Mouse (Mus musculus): ENCODE data around the gene Btbd3.

The Btbd3 gene

GRCm38 (mm10) chr2:138384762-138385161 is 128.4 kb downstream of the Btbd3 start:
- DNase-seq (ENCODE audit: low read depth in 1 of 2, low spot score in 2 of 2), result no peak

GRCm38 (mm10) chr2:138388591-138388990 is 132.2 kb downstream of the Btbd3 start:
- DNase-seq (ENCODE audit: low read depth in 1 of 2, low spot score in 2 of 2), result no peak

GRCm38 (mm10) chr2:138403046-138403445 is 146.7 kb downstream of the Btbd3 start:
- no peak for DNase-seq (ENCODE audit: low read depth in 1 of 2, low spot score in 2 of 2)

GRCm38 (mm10) chr2:138405753-138406528 is 149.6 kb downstream of the Btbd3 start:
- DNase-seq (ENCODE audit: low read depth in 1 of 2, low spot score in 2 of 2), result no peak

DNA sequence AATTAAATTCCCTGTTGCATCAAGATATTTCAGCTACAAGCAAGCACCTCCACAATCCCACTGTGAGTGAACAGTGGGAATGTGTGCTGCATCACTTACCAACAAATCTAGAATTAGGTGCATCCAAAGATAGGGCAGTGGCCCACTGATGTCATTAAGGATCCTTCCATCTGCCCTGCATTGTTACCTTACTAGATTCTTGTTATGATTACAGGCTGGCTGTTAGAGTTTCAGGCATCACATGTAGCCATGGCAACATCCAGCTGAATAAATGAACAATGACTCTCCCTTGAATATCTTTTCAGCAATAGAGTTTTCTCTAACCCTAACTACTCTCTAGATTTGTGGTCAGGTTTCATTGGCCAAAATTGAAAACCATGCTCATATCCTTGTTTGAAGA is 150.3 kb downstream of the Btbd3 start:
- DNase-seq (ENCODE audit: low read depth in 1 of 2, low spot score in 2 of 2), result no peak

DNA sequence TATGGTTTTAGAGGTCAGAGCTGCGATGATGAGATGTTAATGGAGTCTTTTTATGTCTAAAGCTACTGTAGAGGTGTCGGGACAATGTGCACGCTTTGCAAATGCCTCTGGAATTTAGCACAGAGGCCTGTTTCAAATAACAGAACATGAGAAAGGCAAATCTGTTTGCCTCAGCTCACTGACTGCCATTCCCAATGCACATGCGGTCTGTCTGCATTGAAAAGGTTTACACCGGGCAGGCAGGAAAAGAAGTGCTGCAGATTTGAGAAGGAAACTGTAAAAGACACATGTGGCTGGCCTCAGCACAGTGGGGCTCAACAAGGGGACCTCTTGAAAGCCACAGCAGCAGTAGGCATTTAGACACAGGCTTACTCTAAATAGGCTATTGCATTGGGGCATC is 156.2 kb downstream of the Btbd3 start:
- no peak for DNase-seq (ENCODE audit: low read depth in 1 of 2, low spot score in 2 of 2)

GRCm38 (mm10) chr2:138422321-138422720 is 166.0 kb downstream of the Btbd3 start:
- no peak for DNase-seq (ENCODE audit: low read depth in 1 of 2, low spot score in 2 of 2)

GRCm38 (mm10) chr2:138431991-138432390 is 175.6 kb downstream of the Btbd3 start:
- no peak for DNase-seq (ENCODE audit: low read depth in 1 of 2, low spot score in 2 of 2)

DNA sequence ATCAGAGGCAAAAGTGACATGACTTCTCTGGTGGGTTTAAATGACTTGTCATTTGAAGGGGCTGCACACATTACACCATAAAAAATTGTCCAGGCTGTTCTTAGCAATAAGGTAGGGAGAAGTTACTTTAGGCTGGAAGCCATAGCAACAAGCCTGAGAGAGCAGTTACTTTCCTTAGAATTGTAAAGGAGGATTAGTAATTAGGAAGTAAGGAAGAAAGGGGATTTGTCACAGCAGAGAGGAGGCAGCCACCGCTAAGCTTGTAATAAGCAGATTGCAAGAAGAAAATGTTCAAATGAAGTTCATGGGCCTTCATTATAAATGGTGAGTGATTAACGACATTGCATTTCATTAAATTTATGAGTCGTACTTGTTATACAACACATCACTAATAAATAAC is 190.1 kb downstream of the Btbd3 start:
- DNase-seq (ENCODE audit: low read depth in 1 of 2, low spot score in 2 of 2), result no peak

DNA sequence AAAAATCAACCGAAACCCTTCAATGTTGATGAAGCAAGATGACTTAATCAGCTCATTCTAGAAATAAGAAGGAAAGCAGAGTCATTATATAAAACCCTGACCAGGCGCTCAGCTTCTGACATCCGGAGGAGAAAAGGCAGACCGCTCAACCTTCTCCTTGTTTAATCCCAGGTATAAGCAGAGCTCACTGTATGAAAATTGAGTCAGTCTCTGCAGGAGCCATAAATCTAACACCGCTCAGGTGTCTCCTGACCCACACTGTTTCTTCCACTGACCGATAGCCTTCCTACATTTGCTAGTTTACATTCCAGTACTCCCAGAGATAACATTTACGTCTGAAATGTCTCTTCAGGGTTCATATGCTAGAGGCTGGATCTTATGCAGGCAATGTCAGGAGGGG is 190.6 kb downstream of the Btbd3 start:
- DNase-seq (ENCODE audit: low read depth in 1 of 2, low spot score in 2 of 2), result no peak

DNA sequence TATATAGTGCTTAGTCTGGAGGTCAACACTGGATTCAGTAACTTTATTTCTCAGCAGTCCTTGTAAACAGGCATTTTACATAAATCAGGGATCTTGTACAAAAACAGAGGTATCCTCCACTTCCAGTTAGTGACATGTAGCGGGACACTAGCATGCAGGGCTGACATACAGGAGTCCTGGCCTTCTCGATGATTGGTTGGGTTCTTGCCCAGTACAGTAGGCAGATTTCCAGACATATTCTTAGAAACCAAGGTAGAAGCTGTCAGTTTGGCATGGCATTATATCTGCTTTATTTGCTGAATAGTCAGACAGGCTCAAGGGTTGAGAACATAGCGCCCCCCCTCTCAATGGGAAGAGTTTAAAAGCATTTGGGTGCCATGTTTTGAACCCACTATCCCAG is 191.3 kb downstream of the Btbd3 start:
- DNase-seq (ENCODE audit: low read depth in 1 of 2, low spot score in 2 of 2), result no peak

GRCm38 (mm10) chr2:138468046-138468572 is 211.7 kb downstream of the Btbd3 start:
- DNase-seq (ENCODE audit: low read depth in 1 of 2, low spot score in 2 of 2), result no peak

DNA sequence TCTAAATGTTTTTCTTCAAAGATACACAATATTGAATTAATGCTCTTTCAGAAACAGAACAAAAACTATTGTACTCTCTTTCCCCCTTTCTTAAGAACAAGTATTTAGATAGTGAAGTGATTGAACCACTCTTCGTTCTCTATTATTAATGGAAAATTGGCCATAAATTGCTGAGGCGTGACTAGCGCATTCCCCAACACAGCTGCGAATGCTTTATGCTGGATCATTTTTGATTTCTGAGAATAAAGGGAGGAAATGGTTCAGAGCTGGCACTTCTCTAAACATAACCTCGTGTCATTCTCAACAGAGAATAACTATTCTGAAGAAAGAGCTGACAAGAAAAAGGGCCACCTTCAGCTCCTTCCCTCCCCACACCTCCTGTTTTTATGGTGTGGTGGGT is 217.0 kb downstream of the Btbd3 start:
- no peak for DNase-seq (ENCODE audit: low read depth in 1 of 2, low spot score in 2 of 2)

- DNase-seq (ENCODE audit: low read depth in 1 of 2, low spot score in 2 of 2), result no peak
Measured at GRCm38 (mm10) chr2:138476486-138476885, 220.1 kb downstream of the Btbd3 start.

GRCm38 (mm10) chr2:138477278-138477677 is 220.9 kb downstream of the Btbd3 start:
- DNase-seq (ENCODE audit: low read depth in 1 of 2, low spot score in 2 of 2), result no peak

DNA sequence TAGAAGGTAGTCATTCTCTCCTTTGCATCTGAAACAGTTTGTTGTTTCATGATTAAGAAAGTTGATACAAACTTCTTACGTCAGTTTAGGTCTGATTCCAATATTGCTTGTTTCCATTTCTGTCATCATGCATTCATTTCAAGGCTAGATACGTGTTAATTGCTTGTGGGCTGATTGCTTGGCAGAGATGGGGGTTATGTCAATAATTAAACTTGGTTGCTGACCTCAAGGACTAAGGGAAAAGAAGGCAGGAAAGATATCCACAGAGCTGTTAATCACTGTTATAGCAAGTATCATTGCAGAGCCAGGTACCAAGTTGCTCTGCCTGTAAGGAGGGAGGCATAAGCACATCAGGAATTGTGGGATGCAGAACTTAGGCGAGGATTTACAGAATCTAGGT is 226.2 kb downstream of the Btbd3 start:
- DNase-seq (ENCODE audit: low read depth in 1 of 2, low spot score in 2 of 2), result no peak

- no peak for DNase-seq (ENCODE audit: low read depth in 1 of 2, low spot score in 2 of 2)
Measured at GRCm38 (mm10) chr2:138484871-138485270, 228.5 kb downstream of the Btbd3 start.

- no peak for DNase-seq (ENCODE audit: low read depth in 1 of 2, low spot score in 2 of 2)
Measured at GRCm38 (mm10) chr2:138490688-138491405, 234.5 kb downstream of the Btbd3 start.

DNA sequence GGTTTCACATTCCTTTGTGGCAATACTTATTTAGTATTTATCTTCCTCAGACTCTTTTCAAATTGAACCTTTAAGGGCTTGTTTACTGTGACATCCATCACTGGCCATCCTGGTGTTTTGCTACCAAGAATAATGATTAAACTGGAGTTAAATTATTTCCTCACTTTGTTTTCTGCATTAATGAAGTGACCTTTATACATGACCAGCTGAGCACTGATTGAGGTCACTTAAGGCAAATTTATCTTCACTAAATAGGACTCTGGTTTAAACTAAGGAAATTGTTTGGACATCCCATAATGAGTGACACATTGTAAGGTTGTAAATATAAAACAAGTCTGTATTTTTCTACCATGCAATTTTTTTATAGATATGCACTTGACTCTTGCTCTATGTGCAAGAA is 235.8 kb downstream of the Btbd3 start:
- DNase-seq (ENCODE audit: low read depth in 1 of 2, low spot score in 2 of 2), result no peak

- DNase-seq (ENCODE audit: low read depth in 1 of 2, low spot score in 2 of 2), result no peak
Measured at GRCm38 (mm10) chr2:138503866-138504380, 247.6 kb downstream of the Btbd3 start.

DNA sequence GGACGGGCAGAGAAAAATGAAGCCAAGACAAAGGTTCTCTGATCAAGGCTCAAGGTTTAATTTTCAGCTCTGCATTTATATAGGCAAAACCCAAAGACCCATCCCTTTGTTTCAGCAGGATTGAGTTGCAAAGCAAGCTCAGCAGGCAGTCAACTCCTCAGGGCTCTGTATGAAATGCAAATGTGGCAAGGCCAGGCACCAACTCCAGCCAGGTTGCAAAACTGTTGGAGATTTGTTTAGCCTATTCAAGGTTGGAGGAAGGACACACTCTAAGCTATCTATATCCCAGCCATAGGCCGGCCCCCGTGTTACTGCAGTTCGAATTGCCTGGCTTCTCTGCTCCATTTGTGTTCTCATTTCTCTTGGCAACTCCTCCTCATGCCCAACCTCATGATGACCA is 259.2 kb downstream of the Btbd3 start:
- DNase-seq (ENCODE audit: low read depth in 1 of 2, low spot score in 2 of 2), result no peak

DNA sequence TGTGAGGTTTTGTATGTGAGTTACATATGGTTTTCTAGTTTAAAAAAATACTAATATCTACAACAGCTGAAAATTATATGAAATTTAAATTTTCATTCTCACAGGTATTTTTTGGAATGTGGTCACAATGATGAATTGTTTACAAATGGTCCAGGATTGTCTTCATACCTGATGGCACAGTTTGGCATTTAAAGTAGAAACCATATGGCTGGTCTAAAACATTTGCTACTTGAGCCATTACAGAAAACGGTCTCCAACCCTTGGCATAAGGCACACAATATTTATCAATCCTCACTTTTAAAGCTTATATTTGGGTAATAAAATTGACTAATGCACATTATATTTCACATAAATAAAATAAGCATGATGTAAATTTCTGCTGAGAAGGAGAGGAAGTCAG is 272.1 kb downstream of the Btbd3 start:
- no peak for DNase-seq (ENCODE audit: low read depth in 1 of 2, low spot score in 2 of 2)
